Mouse (Mus musculus): ENCODE results near the gene Paqr4. TPM values are rescaled to one million over a fixed set of nuclear protein-coding genes. Genes with fewer than 3 reads are reported as not detected.
A peak's percentile ranks its signal among the peaks of the same experiment; 100 is the strongest.

Paqr4 gene
- 12.3 and 12.6 TPM in 2 replicates for polyA plus RNA-seq (2015; fragmentation: Nextera tagmentation; extraction: Ambion mirVana)

GRCm38 (mm10) chr17:23740598-23741021, at the start of gene Paqr4:
TSS of gene Paqr4 (minus strand) at chr17:23740867.
- H3K9ac ChIP-seq: peak within 1 kb of the TSS; percentile 79
- peak within 1 kb of the TSS; percentile 72 for H3K4me3 ChIP-seq
- WGBS: 4% methylated on average over 13 of the region's 13 CpGs
- H3K4me1 ChIP-seq: peaks cover 45% of the 10 kb centered on the region
- H3K9me3 ChIP-seq: no peaks in the 10 kb centered on the region
- peak within 1 kb of the TSS; percentile 96 for H3K4me2 ChIP-seq
- peaks cover 82% of the 10 kb centered on the region for H3K27me3 ChIP-seq (replicated peaks)
- 0 out of 2 replicates have a peak within 1 kb of the TSS, but pooled peaks have one; percentile 56 for H3K27ac ChIP-seq (replicated peaks)
- ATAC-seq (ENCODE audit: extremely low read depth, insufficient number of reproducible peaks, low FRiP score, low TSS enrichment): peak; percentile 0; the same call in 1 of the 2 replicates
- peaks cover 18% of the 10 kb centered on the region for H3K36me3 ChIP-seq

- peak overlapping the region; percentile 60 for H3K4me3 ChIP-seq
- H3K9me3 ChIP-seq: no peaks in the 10 kb centered on the region
- H3K36me3 ChIP-seq: peaks cover 3% of the 10 kb centered on the region; the same call in 1 of the 2 replicates
- H3K27ac ChIP-seq (replicated peaks): peak overlapping the region; percentile 90
- ATAC-seq (ENCODE audit: extremely low read depth, insufficient number of reproducible peaks, low FRiP score, low TSS enrichment): no peak
- H3K4me2 ChIP-seq: peak overlapping the region; percentile 81
- H3K4me1 ChIP-seq: peaks cover 31% of the 10 kb centered on the region
- H3K27me3 ChIP-seq (replicated peaks): no peaks in the 10 kb centered on the region
- WGBS: 11% methylated on average over 8 of the region's 8 CpGs
- H3K9ac ChIP-seq: peak overlapping the region; percentile 88
Observed at GRCm38 (mm10) chr17:23789749-23790268, 49.1 kb upstream of the Paqr4 start.

DNA sequence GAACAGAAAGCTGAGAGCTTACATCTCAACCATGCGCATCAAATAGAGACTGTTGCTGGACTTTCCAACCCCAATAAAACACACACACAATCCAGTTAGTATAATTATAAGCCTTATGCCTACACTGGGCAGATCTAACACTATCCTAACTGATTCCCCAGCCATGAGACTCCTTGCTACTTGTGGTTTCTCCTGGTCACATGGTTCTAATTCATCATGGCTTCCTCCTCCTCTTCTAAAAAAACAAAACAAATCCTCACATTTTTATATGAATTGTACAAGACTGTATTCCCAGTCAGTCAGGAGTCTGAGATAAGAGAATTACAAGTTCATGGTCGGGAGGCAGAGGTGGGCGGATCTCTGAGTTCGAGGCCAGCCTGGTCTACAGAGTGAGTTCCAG, 48.3 kb upstream of the Paqr4 start:
- no peak for ATAC-seq (ENCODE audit: extremely low read depth, insufficient number of reproducible peaks, low FRiP score, low TSS enrichment)
- Histone ChIP-seq H3K36me3 (peaks cover 3% of the 10 kb centered on the region; the same call in 1 of the 2 replicates), H3K4me1 (peaks cover 31% of the 10 kb centered on the region), H3K4me3 (no peak overlapping the region), H3K9ac (no peak overlapping the region), H3K27me3 (replicated peaks) (no peaks in the 10 kb centered on the region), H3K9me3 (no peaks in the 10 kb centered on the region), H3K27ac (replicated peaks) (no peak overlapping the region), H3K4me2 (no peak overlapping the region)
- WGBS: 78% methylated on average over 4 of the region's 4 CpGs

GRCm38 (mm10) chr17:23786510-23786931, 45.9 kb upstream of the Paqr4 start:
- peak overlapping the region; percentile 85 for H3K9ac ChIP-seq
- no peak overlapping the region for H3K27ac ChIP-seq (replicated peaks)
- H3K36me3 ChIP-seq: no peaks in the 10 kb centered on the region
- H3K4me1 ChIP-seq: peaks cover 31% of the 10 kb centered on the region
- no peaks in the 10 kb centered on the region for H3K27me3 ChIP-seq (replicated peaks)
- no peaks in the 10 kb centered on the region for H3K9me3 ChIP-seq
- no peak for ATAC-seq (ENCODE audit: extremely low read depth, insufficient number of reproducible peaks, low FRiP score, low TSS enrichment)
- peak overlapping the region; percentile 93 for H3K4me2 ChIP-seq
- H3K4me3 ChIP-seq: peak overlapping the region; percentile 65
- 18% methylated on average over 13 of the region's 13 CpGs for WGBS

DNA sequence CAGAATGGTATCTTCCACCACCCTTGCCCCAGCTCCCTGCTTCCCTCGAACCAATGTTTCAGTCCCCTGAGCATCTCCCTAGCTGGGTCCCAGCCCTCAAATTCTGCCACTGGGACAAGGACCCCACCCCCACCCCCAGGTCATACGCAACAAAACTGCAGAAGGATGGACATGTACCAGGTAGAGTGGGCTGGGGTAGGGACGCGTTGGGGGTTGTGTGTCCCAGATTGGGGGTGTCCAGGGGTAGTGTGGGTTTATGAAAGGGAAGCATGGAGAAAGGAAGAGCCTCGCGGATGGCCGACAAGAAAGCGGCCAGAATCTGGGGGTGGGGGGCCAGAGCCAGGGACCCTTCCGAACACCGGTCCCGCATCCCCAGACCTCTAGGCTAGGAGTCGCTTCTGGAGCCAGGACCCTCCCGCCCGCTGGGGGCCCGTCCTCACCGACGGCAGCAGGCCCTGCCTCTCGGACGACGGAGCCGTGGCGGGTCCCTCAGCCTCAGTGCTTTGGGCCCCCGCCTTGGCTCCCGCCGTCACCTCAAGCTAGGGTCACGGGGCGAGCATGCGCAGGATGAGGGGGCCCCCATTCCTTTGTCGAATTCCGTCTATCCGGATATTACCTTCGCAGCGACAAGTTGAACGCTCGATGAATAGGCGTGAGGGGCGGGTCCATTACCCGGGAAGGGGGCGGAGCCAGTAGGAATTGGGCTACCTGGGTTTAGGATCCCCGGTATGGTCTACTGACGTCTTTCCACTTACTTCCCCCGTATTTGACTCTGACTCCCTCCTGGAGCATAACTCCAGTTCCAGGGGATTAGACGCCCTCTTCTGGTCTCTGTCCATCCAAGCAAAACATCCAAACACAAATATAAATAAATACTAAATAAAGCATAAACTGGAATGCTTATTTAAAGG, 45.1 kb upstream of the Paqr4 start, which contains the start of gene Flywch2:
TSS of gene Flywch2 (minus strand) at position 521 of the 911 bp plus-strand sequence.
- no peaks in the 10 kb centered on the region for H3K27me3 ChIP-seq (replicated peaks)
- no peaks in the 10 kb centered on the region for H3K36me3 ChIP-seq
- peak within 1 kb of the TSS; percentile 65 for H3K4me3 ChIP-seq
- peak within 1 kb of the TSS; percentile 85 for H3K9ac ChIP-seq
- 0 out of 2 replicates have a peak, but pooled peaks have one; percentile 30 for ATAC-seq (ENCODE audit: extremely low read depth, insufficient number of reproducible peaks, low FRiP score, low TSS enrichment)
- peak within 1 kb of the TSS; percentile 93 for H3K4me2 ChIP-seq
- WGBS: 2% methylated on average over 43 of the region's 43 CpGs
- H3K9me3 ChIP-seq: no peaks in the 10 kb centered on the region
- no peak within 1 kb of the TSS for H3K27ac ChIP-seq (replicated peaks)
- H3K4me1 ChIP-seq: peaks cover 25% of the 10 kb centered on the region

DNA sequence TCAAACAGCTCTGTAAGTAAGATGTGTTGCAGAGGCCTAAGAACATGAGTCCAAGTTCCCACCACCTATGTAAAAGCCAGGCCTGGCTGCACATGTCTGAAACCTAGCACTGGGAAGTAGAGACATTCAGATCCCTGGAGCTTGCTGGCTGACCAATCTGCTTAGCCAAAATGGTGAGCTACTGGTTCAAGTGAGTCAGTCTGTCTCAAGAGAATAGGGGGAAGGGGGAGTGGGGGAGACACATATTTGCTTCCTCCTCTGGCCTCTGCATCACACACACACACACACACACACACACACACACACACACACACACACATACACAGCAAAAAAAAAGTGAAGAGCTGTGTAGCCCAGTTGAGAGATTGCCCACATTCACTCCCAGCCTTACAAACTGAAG, 42.7 kb upstream of the Paqr4 start:
- H3K9me3 ChIP-seq: no peaks in the 10 kb centered on the region
- H3K4me2 ChIP-seq: no peak overlapping the region
- H3K4me1 ChIP-seq: peaks cover 11% of the 10 kb centered on the region
- ATAC-seq (ENCODE audit: extremely low read depth, insufficient number of reproducible peaks, low FRiP score, low TSS enrichment): no peak
- H3K27ac ChIP-seq (replicated peaks): no peak overlapping the region
- H3K27me3 ChIP-seq (replicated peaks): no peaks in the 10 kb centered on the region
- no peak overlapping the region for H3K4me3 ChIP-seq
- no peak overlapping the region for H3K9ac ChIP-seq
- H3K36me3 ChIP-seq: no peaks in the 10 kb centered on the region

DNA sequence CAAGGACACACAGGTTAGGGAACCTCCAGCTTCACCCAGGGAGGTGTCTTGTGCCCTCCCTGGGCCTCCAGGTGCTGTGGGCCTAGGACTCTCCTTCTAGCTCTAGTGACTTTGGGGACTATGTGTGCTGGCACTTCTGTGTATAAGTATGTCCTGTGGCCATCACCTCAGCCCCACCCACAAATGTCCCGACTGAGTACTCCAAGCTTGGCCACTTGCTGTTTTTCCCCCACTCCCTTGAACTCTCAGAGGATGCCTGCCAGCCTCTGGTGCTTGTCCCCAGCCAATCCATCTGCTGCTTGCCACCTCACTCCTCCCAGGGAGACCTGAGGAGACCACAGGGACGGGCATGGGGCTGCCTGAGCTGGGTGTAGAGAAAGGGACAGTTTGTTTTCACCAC, 37.8 kb upstream of the Paqr4 start:
- 37% methylated on average over 2 of the region's 2 CpGs for WGBS
- H3K4me2 ChIP-seq: no peak overlapping the region
- no peak overlapping the region for H3K27ac ChIP-seq (replicated peaks)
- no peak for ATAC-seq (ENCODE audit: extremely low read depth, insufficient number of reproducible peaks, low FRiP score, low TSS enrichment)
- H3K4me1 ChIP-seq: no peaks in the 10 kb centered on the region
- H3K9ac ChIP-seq: no peak overlapping the region
- H3K4me3 ChIP-seq: no peak overlapping the region
- H3K36me3 ChIP-seq: no peaks in the 10 kb centered on the region
- H3K9me3 ChIP-seq: no peaks in the 10 kb centered on the region
- H3K27me3 ChIP-seq (replicated peaks): no peaks in the 10 kb centered on the region

DNA sequence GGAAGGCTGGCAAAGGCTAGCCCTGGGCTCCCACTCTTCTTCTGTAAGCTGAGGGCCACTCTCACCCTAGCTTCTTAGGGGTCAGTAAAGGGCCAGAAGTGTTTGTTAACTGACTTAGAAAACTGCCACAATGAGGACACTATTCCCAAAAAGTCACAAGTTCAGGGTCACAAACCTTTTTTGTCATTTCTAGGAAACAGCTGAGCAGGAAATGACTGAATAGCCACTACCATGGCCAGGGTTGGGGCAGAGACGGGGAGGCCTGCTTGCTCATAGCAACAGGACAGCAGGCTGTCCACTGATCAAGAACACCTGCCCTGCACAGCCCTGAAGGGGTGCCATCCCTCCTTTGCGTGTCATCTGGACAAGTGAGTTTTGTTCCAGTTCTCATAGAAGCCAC, 36.5 kb upstream of the Paqr4 start:
- no peak overlapping the region for H3K4me3 ChIP-seq
- H3K9ac ChIP-seq: no peak overlapping the region
- H3K9me3 ChIP-seq: no peaks in the 10 kb centered on the region
- H3K36me3 ChIP-seq: no peaks in the 10 kb centered on the region
- no peak overlapping the region for H3K4me2 ChIP-seq
- no peak for ATAC-seq (ENCODE audit: extremely low read depth, insufficient number of reproducible peaks, low FRiP score, low TSS enrichment)
- H3K27ac ChIP-seq (replicated peaks): no peak overlapping the region
- WGBS: 66% methylated on average over 2 of the region's 2 CpGs
- no peaks in the 10 kb centered on the region for H3K27me3 ChIP-seq (replicated peaks)
- H3K4me1 ChIP-seq: no peaks in the 10 kb centered on the region

GRCm38 (mm10) chr17:23776216-23776615, 35.5 kb upstream of the Paqr4 start:
- H3K9me3 ChIP-seq: no peaks in the 10 kb centered on the region
- no peaks in the 10 kb centered on the region for H3K27me3 ChIP-seq (replicated peaks)
- no peak overlapping the region for H3K9ac ChIP-seq
- no peak for ATAC-seq (ENCODE audit: extremely low read depth, insufficient number of reproducible peaks, low FRiP score, low TSS enrichment)
- 75% methylated on average over 10 of the region's 10 CpGs for WGBS
- H3K27ac ChIP-seq (replicated peaks): no peak overlapping the region
- H3K4me2 ChIP-seq: no peak overlapping the region
- no peak overlapping the region for H3K4me3 ChIP-seq
- no peaks in the 10 kb centered on the region for H3K36me3 ChIP-seq
- peaks cover 3% of the 10 kb centered on the region; the same call in 1 of the 2 replicates for H3K4me1 ChIP-seq

DNA sequence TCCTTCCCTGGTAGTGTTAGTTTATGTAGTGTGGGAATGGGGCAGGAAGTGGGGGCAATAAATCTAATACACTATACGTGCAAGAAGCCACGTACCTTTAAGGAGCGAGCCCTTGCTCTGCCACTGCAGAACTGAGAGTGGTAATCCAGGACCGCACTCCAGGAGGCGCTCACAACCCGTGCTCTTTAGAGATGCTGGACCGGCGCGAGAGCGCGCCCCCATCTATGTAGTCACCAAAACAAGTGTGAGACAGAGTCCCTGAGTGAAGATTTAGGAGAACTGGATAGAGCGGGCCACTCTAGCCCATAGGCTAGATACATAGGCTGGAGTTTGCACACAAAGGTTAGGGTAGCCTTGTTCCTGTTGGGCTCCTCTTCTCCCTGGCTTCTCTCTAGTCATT, 33.4 kb upstream of the Paqr4 start:
- Histone ChIP-seq H3K4me1 (peaks cover 15% of the 10 kb centered on the region), H3K4me3 (no peak overlapping the region), H3K27me3 (replicated peaks) (no peaks in the 10 kb centered on the region), H3K9me3 (no peaks in the 10 kb centered on the region), H3K9ac (no peak overlapping the region), H3K4me2 (no peak overlapping the region), H3K36me3 (no peaks in the 10 kb centered on the region; the same call in 1 of the 2 replicates), H3K27ac (replicated peaks) (no peak overlapping the region)
- WGBS: 6% methylated on average over 12 of the region's 12 CpGs
- no peak for ATAC-seq (ENCODE audit: extremely low read depth, insufficient number of reproducible peaks, low FRiP score, low TSS enrichment)

DNA sequence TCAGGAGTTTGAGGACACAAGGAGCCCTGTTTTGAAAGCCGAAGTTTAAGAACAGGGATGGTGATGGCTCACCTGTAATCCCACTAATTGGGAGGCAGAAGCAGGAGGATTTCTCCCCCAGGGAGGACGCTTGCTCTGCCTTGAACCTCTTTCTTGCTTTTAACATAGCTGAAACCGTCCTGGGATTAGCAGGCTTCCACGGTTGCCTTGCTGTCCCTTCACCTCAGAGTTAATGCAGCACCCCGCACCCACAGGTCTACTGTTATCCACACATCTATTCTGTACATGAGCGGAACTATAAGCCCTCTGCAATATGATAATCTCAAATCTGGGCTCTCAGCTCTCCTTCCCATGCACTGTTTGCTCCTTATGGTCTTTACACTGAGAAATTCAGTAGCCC, 33.0 kb upstream of the Paqr4 start:
- H3K4me3 ChIP-seq: no peak overlapping the region
- ATAC-seq (ENCODE audit: extremely low read depth, insufficient number of reproducible peaks, low FRiP score, low TSS enrichment): no peak
- H3K36me3 ChIP-seq: no peaks in the 10 kb centered on the region; the same call in 1 of the 2 replicates
- H3K4me1 ChIP-seq: peaks cover 15% of the 10 kb centered on the region
- H3K27ac ChIP-seq (replicated peaks): no peak overlapping the region
- H3K4me2 ChIP-seq: no peak overlapping the region
- H3K9me3 ChIP-seq: no peaks in the 10 kb centered on the region
- WGBS: 58% methylated on average over 6 of the region's 6 CpGs
- H3K9ac ChIP-seq: no peak overlapping the region
- no peaks in the 10 kb centered on the region for H3K27me3 ChIP-seq (replicated peaks)
